Mouse (Mus musculus) adrenal gland, postnatal 25 days (tissue): ENCODE data around the gene Ltbp3. TPM values are rescaled to one million over a fixed set of nuclear protein-coding genes. Genes with fewer than 3 reads are reported as not detected.
"Not testable (repeated sequence)": the region's sequence is repeated elsewhere in the genome, so short reads cannot be mapped to it uniquely, and the experiment has no call there.

Source experiments
- DNase-seq: peaks from one replicate; pipeline ENCODE4 v3.0.0; 2021; ENCODE audit warnings: mixed read lengths
- total RNA-seq: library from RNA; stranded (reverse); gene quantifications from 2 replicates; pipeline ENCODE4 v1.2.3, GENCODE M21; 2021

Gene Ltbp3
- total RNA-seq, 1 experiment from 2014 or later, result 334 TPM

DNA sequence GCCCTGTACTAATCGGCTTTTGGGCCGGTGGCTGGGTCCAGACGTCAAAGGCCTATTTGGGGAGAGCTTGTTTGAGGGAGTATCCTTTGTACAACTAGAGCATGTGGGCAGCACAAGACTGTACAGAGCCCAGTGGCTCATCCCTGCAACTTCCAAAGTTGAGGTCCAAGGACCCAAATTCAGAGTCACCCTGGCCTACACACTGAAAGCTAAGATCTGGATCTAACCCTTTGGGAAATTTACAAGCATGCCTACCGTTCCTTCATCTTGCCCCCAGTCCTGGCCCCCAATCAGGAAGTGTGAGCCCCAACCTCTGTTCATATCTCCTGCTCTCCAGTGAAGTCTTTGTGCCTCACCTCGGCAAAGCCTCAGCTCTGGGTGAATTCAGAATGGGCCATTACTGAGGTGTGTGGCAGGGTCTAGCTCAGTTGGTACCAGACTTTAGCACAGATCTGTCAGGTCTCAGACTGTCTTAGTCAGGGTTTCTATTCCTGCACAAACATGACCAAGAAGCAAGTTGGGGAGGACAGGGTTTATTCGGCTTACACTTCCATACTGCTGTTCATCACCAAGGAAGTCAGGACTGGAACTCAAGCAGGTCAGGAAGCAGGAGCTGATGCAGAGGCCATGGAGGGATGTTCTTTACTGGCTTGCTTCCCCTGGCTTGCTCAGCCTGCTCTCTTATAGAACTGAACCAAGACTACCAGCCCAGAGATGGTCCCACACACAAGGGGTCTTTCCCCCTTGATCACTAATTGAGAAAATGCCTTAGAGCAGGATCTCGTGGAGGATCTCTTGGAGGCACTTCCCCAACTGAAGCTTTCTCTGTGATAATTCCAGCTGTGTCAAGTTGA, 53.4 kb downstream of the Ltbp3 start:
- not testable (repeated sequence) for DNase-seq

GRCm38 (mm10) chr19:5794771-5795576, 54.3 kb downstream of the Ltbp3 start:
- no peak for DNase-seq

GRCm38 (mm10) chr19:5795668-5796572, 55.2 kb downstream of the Ltbp3 start:
- no peak for DNase-seq

DNA sequence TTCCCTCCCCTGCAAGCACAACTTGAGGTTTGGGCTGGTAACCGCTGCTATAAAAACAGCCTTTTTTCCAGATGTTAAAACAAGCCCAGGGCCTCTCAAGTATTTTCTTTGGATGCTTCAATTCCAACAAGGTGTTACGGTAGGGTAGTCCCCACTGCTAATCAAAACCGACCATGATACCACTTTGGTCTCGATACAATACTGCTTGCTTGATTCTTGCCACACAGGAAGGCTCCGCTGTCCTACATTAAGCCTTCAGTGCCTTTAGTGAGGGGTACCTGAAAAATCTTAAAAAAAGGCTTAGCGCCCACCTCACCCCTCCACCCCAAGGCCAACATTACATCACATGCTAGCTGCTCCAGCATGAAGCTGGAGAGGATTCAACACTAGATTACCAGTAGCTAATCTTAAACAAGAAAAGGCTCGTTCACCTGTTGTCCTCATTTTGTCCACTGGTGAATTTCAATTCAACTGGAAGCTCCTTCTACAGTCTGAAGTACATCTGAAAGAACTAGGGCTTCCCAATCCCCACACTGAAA, 55.9 kb downstream of the Ltbp3 start:
- DNase-seq, result no peak

GRCm38 (mm10) chr19:5797381-5798111, 56.8 kb downstream of the Ltbp3 start:
- DNase-seq, result no peak

GRCm38 (mm10) chr19:5798700-5799479, 58.2 kb downstream of the Ltbp3 start:
- DNase-seq, result no peak

GRCm38 (mm10) chr19:5799566-5800349, 59.1 kb downstream of the Ltbp3 start:
- DNase-seq, result no peak

DNA sequence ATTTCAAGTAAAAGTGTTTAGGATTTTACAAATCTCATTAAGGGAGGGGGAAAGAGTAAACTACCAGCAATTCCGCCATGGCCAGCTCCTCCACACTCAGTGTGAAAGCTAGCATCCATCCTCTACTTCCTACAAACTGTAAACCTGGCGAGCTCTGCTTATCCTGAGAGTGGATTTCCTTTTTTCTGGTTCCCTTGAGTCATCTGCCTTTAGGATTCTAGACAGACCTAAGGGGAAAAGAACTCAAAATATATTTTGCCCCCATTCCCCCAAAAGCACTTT, 59.6 kb downstream of the Ltbp3 start:
- DNase-seq, result no peak

DNA sequence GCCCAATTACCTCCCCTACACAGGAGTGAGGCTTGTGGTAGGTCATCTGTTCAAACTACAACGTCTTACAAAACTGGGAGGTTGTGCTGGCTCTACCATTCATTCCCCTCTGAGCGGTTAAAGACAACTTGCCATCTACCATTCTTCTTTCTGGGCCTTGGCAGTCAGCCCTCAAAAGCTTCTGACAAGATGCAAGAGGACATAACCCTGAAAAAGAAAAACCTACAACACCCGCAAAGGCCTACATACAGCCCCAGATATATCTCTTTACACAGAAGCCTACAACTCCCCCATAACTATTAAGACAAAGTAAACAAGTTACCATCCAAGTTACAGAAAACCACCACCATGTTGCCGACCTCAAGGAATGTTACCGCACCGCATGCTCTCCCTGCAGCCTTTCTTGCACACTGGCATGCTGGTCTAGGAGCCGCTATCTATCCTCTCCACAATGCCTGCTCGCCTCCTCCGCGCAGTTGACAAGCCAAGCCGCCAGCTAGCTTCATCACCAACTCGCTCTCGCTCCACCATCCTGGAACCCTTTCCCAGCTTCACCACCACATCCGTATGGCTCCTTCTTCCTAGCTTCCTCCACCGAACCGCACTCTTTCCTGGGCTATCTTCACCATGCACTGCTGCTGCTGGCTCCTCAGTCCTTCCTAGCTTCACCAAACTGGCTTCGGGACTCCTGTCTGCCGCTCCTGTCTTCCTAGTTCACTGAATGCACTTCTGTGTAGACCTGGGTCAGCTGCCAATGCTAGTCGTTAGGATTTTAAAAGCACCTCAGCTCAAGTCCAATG, 60.1 kb downstream of the Ltbp3 start:
- no peak for DNase-seq

- DNase-seq, result no peak
Measured at GRCm38 (mm10) chr19:5801432-5801964, 60.8 kb downstream of the Ltbp3 start.

GRCm38 (mm10) chr19:5802011-5802786, 61.5 kb downstream of the Ltbp3 start:
- peak; percentile 94 for DNase-seq

DNA sequence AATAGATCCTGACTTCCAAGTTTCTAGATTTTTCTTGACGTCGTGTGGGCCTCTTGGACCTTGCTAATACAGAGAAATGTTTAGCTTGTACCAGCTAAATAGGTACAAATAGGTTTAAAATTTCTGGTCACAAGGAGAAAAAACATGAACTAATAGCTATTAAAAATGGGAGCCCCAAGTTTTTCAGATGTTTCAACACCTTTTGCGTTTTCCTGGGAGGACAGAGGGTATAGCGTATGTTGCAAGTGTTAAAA, 62.0 kb downstream of the Ltbp3 start:
- DNase-seq, result no peak

GRCm38 (mm10) chr19:5803041-5803880, 62.6 kb downstream of the Ltbp3 start:
- peak; percentile 100 for DNase-seq

GRCm38 (mm10) chr19:5803881-5804279, 63.2 kb downstream of the Ltbp3 start:
- DNase-seq, result no peak

GRCm38 (mm10) chr19:5804371-5804899, 63.7 kb downstream of the Ltbp3 start:
- no peak for DNase-seq

- DNase-seq, result no peak
Measured at GRCm38 (mm10) chr19:5806051-5806808, 65.5 kb downstream of the Ltbp3 start.
